Mouse (Mus musculus): ENCODE data around the gene 4930564D02Rik.

- TF ChIP-seq CTCF (IDR thresholded peaks at IDR 0.05) = no peak
- no peak for TF ChIP-seq EP300 (IDR thresholded peaks at IDR 0.05; ENCODE audit: insufficient read depth, low read depth, low read length)
- no peak for TF ChIP-seq POLR2A (IDR thresholded peaks at IDR 0.05; ENCODE audit: insufficient read depth, low read depth, low read length)
Measured at GRCm38 (mm10) chr3:105113859-105114258, 47.2 kb downstream of the 4930564D02Rik start.
